Mouse (Mus musculus) olfactory bulb, adult 2 months (tissue): Measurements from ENCODE around the gene Acvr1b. TPM values are rescaled to one million over a fixed set of nuclear protein-coding genes. Genes with fewer than 3 reads are reported as not detected.

Experiments
- H3K27ac ChIP-seq: fragments of 200-500 bp; 2 replicates; pipeline ENCODE4 v1.5.1; 2012; ENCODE audit warnings: low read depth, low read length; ENCODE audit not compliant: insufficient read depth
- H3K4me1 ChIP-seq: fragments of 200-500 bp; 2 replicates; pipeline ENCODE4 v1.6.1; 2012; ENCODE audit warnings: low read length; ENCODE audit not compliant: control insufficient read depth, insufficient read depth
- H3K4me3 ChIP-seq: fragments of 200-500 bp; 2 replicates; pipeline ENCODE4 v1.5.1; 2012; ENCODE audit warnings: mild to moderate bottlenecking, low read depth, low read length, moderate library complexity; ENCODE audit not compliant: insufficient read depth
- CTCF ChIP-seq: fragments of 200-500 bp; IDR thresholded peaks from 2 replicates; pipeline ENCODE4 v1.5.1; 2012; ENCODE audit warnings: low read depth, mild to moderate bottlenecking, low read length, moderate library complexity; ENCODE audit not compliant: insufficient read depth
- POLR2A ChIP-seq: fragments of 200-500 bp; IDR thresholded peaks from 2 replicates; pipeline ENCODE4 v1.6.1; 2012; ENCODE audit warnings: mild to moderate bottlenecking, low read depth, low read length, moderate library complexity; ENCODE audit not compliant: insufficient read depth
- WGBS: fragments of 180-500 bp; shearing (Covaris S2); methylation state at CpG from one replicate; pipeline ENCODE4 v1.1.7; 2018; 5-methylcytosine and 5-hydroxymethylcytosine counted together
- polyA plus RNA-seq: library from polyadenylated mRNA; stranded (reverse); fragments of >200 nt; gene quantifications from 2 replicates; pipeline ENCODE4 v1.2.4, GENCODE M21; 2012; ENCODE audit warnings: low replicate concordance; ENCODE audit not compliant: missing spikeins, insufficient read depth, insufficient read length

Gene Acvr1b
- polyA plus RNA-seq, 1 experiment = not detected

- WGBS = 92% methylated on average over 5 of the region's 5 CpGs
- TF ChIP-seq POLR2A (no peak), CTCF (no peak)
- no peak overlapping the region for H3K27ac ChIP-seq
- H3K4me1 ChIP-seq = peaks cover 38% of the 10 kb centered on the region
- H3K4me3 ChIP-seq = no peak overlapping the region
Observed at GRCm38 (mm10) chr15:101144176-101144575, 29.7 kb upstream of the Acvr1b start.

- Histone ChIP-seq H3K27ac (no peak overlapping the region), H3K4me1 (peaks cover 32% of the 10 kb centered on the region), H3K4me3 (no peak overlapping the region)
- 83% methylated on average over 8 of the region's 8 CpGs for WGBS
- TF ChIP-seq POLR2A (no peak), CTCF (no peak)
Observed at GRCm38 (mm10) chr15:101144779-101145178, 29.1 kb upstream of the Acvr1b start.

GRCm38 (mm10) chr15:101145424-101146099, 28.3 kb upstream of the Acvr1b start:
- Histone ChIP-seq H3K4me3 (peak overlapping the region; percentile 11; the same call in 1 of the 2 replicates), H3K27ac (no peak overlapping the region), H3K4me1 (peaks cover 28% of the 10 kb centered on the region)
- WGBS = 13% methylated on average over 19 of the region's 19 CpGs
- TF ChIP-seq CTCF (peak; percentile 71), POLR2A (no peak)

- no peak overlapping the region for H3K4me3 ChIP-seq
- TF ChIP-seq CTCF (no peak), POLR2A (no peak)
- H3K4me1 ChIP-seq = peaks cover 28% of the 10 kb centered on the region
- no peak overlapping the region for H3K27ac ChIP-seq
- 74% methylated on average over 15 of the region's 15 CpGs for WGBS
Observed at GRCm38 (mm10) chr15:101146100-101146965, 27.5 kb upstream of the Acvr1b start.

- WGBS = 80% methylated on average over 16 of the region's 16 CpGs
- TF ChIP-seq CTCF (no peak), POLR2A (no peak)
- Histone ChIP-seq H3K27ac (no peak overlapping the region), H3K4me3 (no peak overlapping the region), H3K4me1 (peaks cover 31% of the 10 kb centered on the region)
Observed at GRCm38 (mm10) chr15:101147115-101147909, 26.6 kb upstream of the Acvr1b start.

GRCm38 (mm10) chr15:101147910-101148273, 26.0 kb upstream of the Acvr1b start:
- TF ChIP-seq POLR2A (no peak), CTCF (no peak)
- Histone ChIP-seq H3K4me1 (peaks cover 27% of the 10 kb centered on the region), H3K4me3 (no peak overlapping the region), H3K27ac (no peak overlapping the region)
- WGBS = 66% methylated on average over 6 of the region's 6 CpGs

GRCm38 (mm10) chr15:101148604-101149003, 25.3 kb upstream of the Acvr1b start:
- Histone ChIP-seq H3K4me3 (no peak overlapping the region), H3K4me1 (peaks cover 28% of the 10 kb centered on the region), H3K27ac (no peak overlapping the region)
- WGBS = 52% methylated on average over 6 of the region's 6 CpGs
- no peak for TF ChIP-seq POLR2A
- no peak for TF ChIP-seq CTCF

- 78% methylated on average over 9 of the region's 9 CpGs for WGBS
- H3K4me1 ChIP-seq = peaks cover 16% of the 10 kb centered on the region
- H3K27ac ChIP-seq = no peak overlapping the region
- no peak overlapping the region for H3K4me3 ChIP-seq
- TF ChIP-seq CTCF (no peak), POLR2A (no peak)
Observed at GRCm38 (mm10) chr15:101151409-101152261, 22.2 kb upstream of the Acvr1b start.
